Mouse (Mus musculus) MEL (cell line): Measurements from ENCODE around the gene Rtel1. TPM values are rescaled to one million over a fixed set of nuclear protein-coding genes. Genes with fewer than 3 reads are reported as not detected.

Source experiments
- DNase-seq: peaks from one replicate; pipeline ENCODE4 v3.0.0; 2011; ENCODE audit warnings: low read depth, low spot score
- H3K27ac ChIP-seq: 2 replicates; pipeline ENCODE4 v1.5.1; 2012; ENCODE audit warnings: low read depth, mild to moderate bottlenecking, control low read depth, low read length, moderate library complexity; ENCODE audit not compliant: control insufficient read depth
- H3K27me3 ChIP-seq, 2 experiments: fragments of 150-350 bp in 1 of 2; sonication (generic) in 1 of 2; 2 replicates each; pipeline ENCODE4 v1.6.1; 2012; ENCODE audit warnings: low read length in 2 of 2, mild to moderate bottlenecking in 2 of 2, improper control_type of control experiment in 1 of 2, moderate library complexity in 1 of 2; ENCODE audit not compliant: insufficient read depth in 2 of 2, control insufficient read depth in 1 of 2
- H3K36me3 ChIP-seq, 2 experiments: 2 replicates each; pipeline ENCODE4 v1.6.1; 2012 to 2014; ENCODE audit warnings: low read length in 2 of 2, improper control_type of control experiment in 1 of 2, inconsistent platforms in 1 of 2, mild to moderate bottlenecking in 1 of 2; ENCODE audit not compliant: insufficient read depth in 2 of 2, control insufficient read depth in 1 of 2
- H3K4me1 ChIP-seq, 2 experiments: fragments of 150-350 bp in 1 of 2; sonication (generic) in 1 of 2; 2 replicates each; pipeline ENCODE4 v1.6.1; 2012; ENCODE audit warnings: low read length in 2 of 2, improper control_type of control experiment in 1 of 2, mild to moderate bottlenecking in 1 of 2; ENCODE audit not compliant: insufficient read depth in 2 of 2, control insufficient read depth in 1 of 2
- H3K4me3 ChIP-seq, 2 experiments: fragments of 150-350 bp in 1 of 2; sonication (generic) in 1 of 2; 2 replicates each; pipeline ENCODE4 v1.5.1; 2012; ENCODE audit warnings: low read depth in 2 of 2, low read length in 2 of 2, mild to moderate bottlenecking in 2 of 2, moderate library complexity in 2 of 2, control low read depth in 1 of 2, improper control_type of control experiment in 1 of 2; ENCODE audit not compliant: control insufficient read depth in 1 of 2, insufficient read depth in 1 of 2
- H3K79me2 ChIP-seq: 2 replicates; pipeline ENCODE4 v1.6.1; 2012; ENCODE audit warnings: mild to moderate bottlenecking, low read length, moderate library complexity; ENCODE audit not compliant: control insufficient read depth, poor library complexity, insufficient read depth
- H3K9ac ChIP-seq: 2 replicates; pipeline ENCODE4 v1.6.1; 2012; ENCODE audit warnings: low read depth, mild to moderate bottlenecking, control low read depth, low read length, moderate library complexity; ENCODE audit not compliant: control insufficient read depth, poor library complexity, severe bottlenecking
- H3K9me3 ChIP-seq: fragments of 150-350 bp; sonication (generic); replicated peaks from 2 replicates; pipeline ENCODE4 v1.6.1; 2012; ENCODE audit warnings: mild to moderate bottlenecking, low read length, improper control_type of control experiment, moderate library complexity; ENCODE audit not compliant: insufficient read depth
- E2F4 ChIP-seq: IDR thresholded peaks from 2 replicates; pipeline ENCODE4 v1.6.1; 2011; ENCODE audit warnings: low read depth, low read length, improper control_type of control experiment, borderline replicate concordance
- HCFC1 ChIP-seq: IDR thresholded peaks from 2 replicates; pipeline ENCODE4 v1.6.1; 2012; ENCODE audit warnings: low read depth, mild to moderate bottlenecking, inconsistent platforms, low read length, improper control_type of control experiment, moderate library complexity
- JUND ChIP-seq: IDR thresholded peaks from 2 replicates; pipeline ENCODE4 v1.6.1; 2011; ENCODE audit warnings: low read depth, mild to moderate bottlenecking, improper control_type of control experiment, low read length
- MAFK ChIP-seq: IDR thresholded peaks from 2 replicates; pipeline ENCODE4 v1.6.1; 2011; ENCODE audit warnings: low read depth, mild to moderate bottlenecking, low read length, improper control_type of control experiment, borderline replicate concordance
- MAZ ChIP-seq: IDR thresholded peaks from 2 replicates; pipeline ENCODE4 v1.6.1; 2012; ENCODE audit warnings: low read depth, mild to moderate bottlenecking, inconsistent platforms, low read length, improper control_type of control experiment
- MEF2A ChIP-seq: IDR thresholded peaks from 2 replicates; pipeline ENCODE4 v1.6.1; 2014; ENCODE audit warnings: low read depth, mild to moderate bottlenecking, inconsistent platforms, low read length, improper control_type of control experiment; ENCODE audit not compliant: poor library complexity, insufficient replicate concordance, severe bottlenecking; ENCODE audit errors: extremely low read depth
- MYB ChIP-seq: IDR thresholded peaks from 2 replicates; pipeline ENCODE4 v1.6.1; 2011; ENCODE audit warnings: mild to moderate bottlenecking, low read depth, low read length, improper control_type of control experiment
- NELFE ChIP-seq: IDR thresholded peaks from 2 replicates; pipeline ENCODE4 v1.6.1; 2011; ENCODE audit warnings: low read depth, low read length, improper control_type of control experiment
- NRF1 ChIP-seq: IDR thresholded peaks from 2 replicates; pipeline ENCODE4 v1.6.1; 2014; ENCODE audit warnings: low read depth, mild to moderate bottlenecking, inconsistent platforms, low read length, improper control_type of control experiment, moderate library complexity; ENCODE audit not compliant: poor library complexity, insufficient read depth, severe bottlenecking
- POLR2A ChIP-seq, 2 experiments: IDR thresholded peaks; 2 replicates each; pipeline ENCODE4 v1.6.1; 2011 to 2012; ENCODE audit warnings: low read length in 2 of 2, mild to moderate bottlenecking in 2 of 2, control low read depth in 1 of 2, improper control_type of control experiment in 1 of 2, low read depth in 1 of 2, moderate library complexity in 1 of 2; ENCODE audit not compliant: control insufficient read depth in 1 of 2, insufficient read depth in 1 of 2, poor library complexity in 1 of 2
- POLR2AphosphoS2 ChIP-seq: IDR thresholded peaks from 2 replicates; pipeline ENCODE4 v1.6.1; 2011; ENCODE audit warnings: low read length, improper control_type of control experiment
- RAD21 ChIP-seq: IDR thresholded peaks from 2 replicates; pipeline ENCODE4 v1.6.1; 2011; ENCODE audit warnings: mild to moderate bottlenecking, low read depth, low read length, improper control_type of control experiment
- RCOR1 ChIP-seq: IDR thresholded peaks from 2 replicates; pipeline ENCODE4 v1.6.1; 2012; ENCODE audit warnings: low read depth, mild to moderate bottlenecking, inconsistent platforms, low read length, improper control_type of control experiment
- SMC3 ChIP-seq: IDR thresholded peaks from 2 replicates; pipeline ENCODE4 v1.6.1; 2011; ENCODE audit warnings: low read depth, low read length, improper control_type of control experiment
- TCF12 ChIP-seq: IDR thresholded peaks from 2 replicates; pipeline ENCODE4 v1.6.1; 2014; ENCODE audit warnings: low read depth, mild to moderate bottlenecking, inconsistent platforms, low read length, improper control_type of control experiment, moderate library complexity
- USF1 ChIP-seq: IDR thresholded peaks from 2 replicates; pipeline ENCODE4 v1.6.1; 2014; ENCODE audit warnings: low read depth, mild to moderate bottlenecking, inconsistent platforms, low read length, improper control_type of control experiment, moderate library complexity
- ZKSCAN1 ChIP-seq: IDR thresholded peaks from 2 replicates; pipeline ENCODE4 v1.6.1; 2012; ENCODE audit warnings: low read depth, mild to moderate bottlenecking, inconsistent platforms, low read length, improper control_type of control experiment, moderate library complexity
- ZNF384 ChIP-seq: IDR thresholded peaks from 2 replicates; pipeline ENCODE4 v1.6.1; 2012; ENCODE audit warnings: low read depth, mild to moderate bottlenecking, inconsistent platforms, low read length, improper control_type of control experiment
- polyA plus RNA-seq, 2 experiments: library from polyadenylated mRNA; stranded (reverse) in 1 of 2; unstranded in 1 of 2; fragments of >175 nt in 1 of 2; fragments of >200 nt in 1 of 2; gene quantifications; 2 replicates each; pipeline versions ENCODE4 v1.2.1 to v1.2.4; 2012; ENCODE audit warnings: low replicate concordance in 2 of 2, low read depth in 1 of 2; ENCODE audit not compliant: insufficient read length in 2 of 2, insufficient read depth in 1 of 2, missing spikeins in 1 of 2
- total RNA-seq: library from RNA; depleted of rRNA; stranded (reverse); fragments of 300-350 nt; gene quantifications from 2 replicates; pipeline ENCODE4 v1.2.3, GENCODE M21; 2012

Gene Rtel1
- total and polyA plus RNA-seq, 3 experiments = 54.2 to 87.0 TPM; not detected in 1

DNA sequence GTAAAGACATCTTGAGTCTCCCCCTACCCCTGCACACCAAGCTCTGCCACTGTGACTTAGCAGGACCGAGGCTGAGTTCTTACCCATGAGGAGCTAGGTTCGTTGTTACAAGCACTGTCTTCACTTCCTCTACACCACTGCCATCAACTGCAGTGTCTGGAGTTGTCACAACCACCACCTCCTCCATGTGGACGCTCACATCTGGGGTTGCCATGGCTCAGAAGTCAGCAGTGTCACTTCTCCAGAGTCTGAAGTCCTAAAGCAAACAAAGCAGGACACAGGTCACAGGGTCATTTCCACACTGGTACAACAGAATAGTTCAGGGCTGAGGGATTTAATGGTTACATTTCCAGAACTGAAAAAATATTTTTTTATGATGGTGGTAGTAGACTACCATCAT lies 41.7 kb upstream of the Rtel1 start:
- peaks cover 4 to 8% of the 10 kb centered on the region in 2 experiments; a peak in 3 of 4 replicates for H3K4me1 ChIP-seq
- H3K36me3 ChIP-seq = peaks cover 7 to 15% of the 10 kb centered on the region in 2 experiments
- TF ChIP-seq JUND (no peak), RCOR1 (no peak), MAZ (no peak), TCF12 (no peak), ZKSCAN1 (no peak), SMC3 (no peak), NRF1 (no peak), MYB (no peak), RAD21 (no peak), USF1 (no peak), E2F4 (no peak), NELFE (no peak), POLR2AphosphoS2 (no peak), MAFK (no peak), ZNF384 (no peak), POLR2A (IDR thresholded peaks at IDR 0.05; ENCODE audit: control insufficient read depth in 1 of 2, insufficient read depth in 1 of 2, low read depth in 1 of 2, low read length in 2 of 2, poor library complexity in 1 of 2) (no peak)
- TF ChIP-seq, all 39 proteins: peak for 0
- no peaks in the 10 kb centered on the region for H3K27me3 ChIP-seq
- no peak overlapping the region for H3K9ac ChIP-seq
- no peak overlapping the region for H3K4me3 ChIP-seq
- H3K79me2 ChIP-seq = peaks cover 2% of the 10 kb centered on the region; the same call in 1 of the 2 replicates
- H3K27ac ChIP-seq = no peak overlapping the region
- H3K9me3 ChIP-seq = no peaks in the 10 kb centered on the region
- DNase-seq = no peak

DNA sequence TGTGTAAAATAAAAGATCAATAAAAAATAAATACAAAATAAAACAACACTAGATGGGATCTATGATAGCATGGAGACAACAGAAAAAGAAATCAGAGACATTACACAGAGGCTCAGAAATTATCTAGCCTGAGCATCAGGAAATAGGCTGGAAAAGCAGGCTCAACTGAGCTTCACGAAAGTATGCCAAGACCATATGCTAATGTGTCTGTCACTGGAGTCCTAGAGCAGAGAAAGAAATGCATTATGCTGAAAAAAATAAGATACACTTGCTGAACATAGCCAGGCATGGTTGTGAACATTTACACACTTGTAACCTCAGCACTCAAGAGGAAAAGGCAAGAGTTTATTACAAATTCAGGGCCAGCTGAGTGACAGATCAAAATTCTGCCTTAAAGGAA lies 39.6 kb upstream of the Rtel1 start:
- no peak overlapping the region for H3K9ac ChIP-seq
- H3K36me3 ChIP-seq = peaks cover 5 to 21% of the 10 kb centered on the region in 2 experiments
- H3K9me3 ChIP-seq = no peaks in the 10 kb centered on the region
- DNase-seq = no peak
- peaks cover 2% of the 10 kb centered on the region; the same call in 1 of the 2 replicates for H3K79me2 ChIP-seq
- no peak overlapping the region for H3K27ac ChIP-seq
- TF ChIP-seq HCFC1 (no peak), MEF2A (no peak), MAFK (no peak)
- no peak overlapping the region for H3K4me3 ChIP-seq
- H3K4me1 ChIP-seq = peaks cover 4 to 12% of the 10 kb centered on the region in 2 experiments; a peak in 3 of 4 replicates
- H3K27me3 ChIP-seq = no peaks in the 10 kb centered on the region
